Mouse (Mus musculus): ENCODE measurements around the gene Fut2. TPM values are rescaled to one million over a fixed set of nuclear protein-coding genes. Genes with fewer than 3 reads are reported as not detected.

The Fut2 gene
- total and polyA plus RNA-seq, 3 experiments: not detected

GRCm38 (mm10) chr7:45643441-45644178, 22.6 kb downstream of the Fut2 start:
- H3K79me2 ChIP-seq (replicated peaks; ENCODE audit: control insufficient read depth, extremely low read depth, insufficient read depth, poor library complexity, severe bottlenecking): no peaks in the 10 kb centered on the region
- H3K9me3 ChIP-seq (replicated peaks; ENCODE audit: low read length): no peaks in the 10 kb centered on the region
- H3K4me2 ChIP-seq (ENCODE audit: insufficient read depth, low read depth, poor library complexity, severe bottlenecking): peak overlapping the region; percentile 13
- dilution Hi-C loops (cut with MboI; ENCODE audit: extremely low pct_ligation_motif_present, extremely low pct_unique_long_range_greater_than_20kb, low sequenced_read_pairs): no loop called here
- no peak overlapping the region for H3K9ac ChIP-seq (ENCODE audit: insufficient read depth, low read depth)
- DNase-seq (ENCODE audit: extremely low read depth): peak; percentile 87
- TF ChIP-seq PAX5 (IDR thresholded peaks at IDR 0.05; ENCODE audit: low read length) (no peak), NRF1 (IDR thresholded peaks at IDR 0.05; ENCODE audit: low read depth, low read length) (peak; percentile 93), NELFE (IDR thresholded peaks at IDR 0.05; ENCODE audit: low read depth, low read length) (no peak), POLR2AphosphoS2 (IDR thresholded peaks at IDR 0.05; ENCODE audit: low read depth, low read length) (no peak), SMC3 (IDR thresholded peaks at IDR 0.05; ENCODE audit: low read depth, low read length) (no peak), POLR2A (IDR thresholded peaks at IDR 0.05; ENCODE audit: low read depth, low read length) (0 out of 2 replicates have a peak, but pooled peaks have one; percentile 49), ZC3H11A (IDR thresholded peaks at IDR 0.05; ENCODE audit: low read depth, low read length) (no peak), MAFK (IDR thresholded peaks at IDR 0.05; ENCODE audit: insufficient replicate concordance, low read length) (no peak)
- no peak overlapping the region for H3K27ac ChIP-seq (ENCODE audit: insufficient read depth, low read depth)
- H3K4me3 ChIP-seq (replicated peaks in 1 of 3; ENCODE audit: low read depth in 2 of 3, low read length in 2 of 3, poor library complexity in 1 of 3): peak overlapping the region in 2 of 3 experiments; percentile 16 to 35
- H3K4me1 ChIP-seq (ENCODE audit: control insufficient read depth in 1 of 2, insufficient read depth in 2 of 2): peaks cover 33 to 89% of the 10 kb centered on the region in 2 experiments
- no peaks in the 10 kb centered on the region for H3K27me3 ChIP-seq (replicated peaks)
- peaks cover 0 to 4% of the 10 kb centered on the region in 2 experiments for H3K36me3 ChIP-seq (replicated peaks in 1 of 2; ENCODE audit: control insufficient read depth in 1 of 2, insufficient read depth in 1 of 2, low read length in 1 of 2)
- in situ Hi-C loops (cut with MboI; ENCODE audit: low pct_ligation_motif_present, low pct_unique_long_range_greater_than_20kb, low sequenced_read_pairs): no loop called here

GRCm38 (mm10) chr7:45642503-45643255, 23.5 kb downstream of the Fut2 start:
- Histone ChIP-seq H3K36me3 (replicated peaks in 1 of 2; ENCODE audit: control insufficient read depth in 1 of 2, insufficient read depth in 1 of 2, low read length in 1 of 2) (peaks cover 0 to 5% of the 10 kb centered on the region in 2 experiments), H3K9ac (ENCODE audit: insufficient read depth, low read depth) (no peak overlapping the region), H3K9me3 (replicated peaks; ENCODE audit: low read length) (no peaks in the 10 kb centered on the region), H3K4me2 (ENCODE audit: insufficient read depth, low read depth, poor library complexity, severe bottlenecking) (peak overlapping the region; percentile 3; the same call in 1 of the 2 replicates), H3K4me3 (replicated peaks in 1 of 3; ENCODE audit: low read depth in 2 of 3, low read length in 2 of 3, poor library complexity in 1 of 3) (peak overlapping the region in 2 of 3 experiments; percentile 21 to 35), H3K27ac (ENCODE audit: insufficient read depth, low read depth) (no peak overlapping the region), H3K27me3 (replicated peaks) (no peaks in the 10 kb centered on the region), H3K4me1 (ENCODE audit: control insufficient read depth in 1 of 2, insufficient read depth in 2 of 2) (peaks cover 35 to 97% of the 10 kb centered on the region in 2 experiments), H3K79me2 (replicated peaks; ENCODE audit: control insufficient read depth, extremely low read depth, insufficient read depth, poor library complexity, severe bottlenecking) (no peaks in the 10 kb centered on the region)
- in situ Hi-C loops (cut with MboI; ENCODE audit: low pct_ligation_motif_present, low pct_unique_long_range_greater_than_20kb, low sequenced_read_pairs): no loop called here
- TF ChIP-seq ELF1 (IDR thresholded peaks at IDR 0.05; ENCODE audit: low read depth, low read length) (no peak), CHD1 (IDR thresholded peaks at IDR 0.05; ENCODE audit: low read depth, low read length) (no peak), ETS1 (conservative IDR thresholded peaks at IDR 0.05; ENCODE audit: low read depth, low read length) (no peak), MEF2A (IDR thresholded peaks at IDR 0.05; ENCODE audit: borderline replicate concordance, low read depth, low read length) (no peak), ZKSCAN1 (IDR thresholded peaks at IDR 0.05; ENCODE audit: borderline replicate concordance, low read depth, low read length) (no peak), MAFK (IDR thresholded peaks at IDR 0.05; ENCODE audit: insufficient replicate concordance, low read length) (no peak), SMC3 (IDR thresholded peaks at IDR 0.05; ENCODE audit: low read depth, low read length) (no peak), MAX (IDR thresholded peaks at IDR 0.05; ENCODE audit: low read length) (no peak), JUN (IDR thresholded peaks at IDR 0.05; ENCODE audit: insufficient read depth, low read depth, low read length) (no peak), EP300 (IDR thresholded peaks at IDR 0.05; ENCODE audit: low read length) (no peak), NRF1 (IDR thresholded peaks at IDR 0.05; ENCODE audit: low read depth, low read length) (no peak), BHLHE40 (IDR thresholded peaks at IDR 0.05; ENCODE audit: low read depth, low read length) (no peak), SIN3A (IDR thresholded peaks at IDR 0.05; ENCODE audit: low read length) (no peak), UBTF (IDR thresholded peaks at IDR 0.05; ENCODE audit: low read depth, low read length) (no peak), TCF12 (IDR thresholded peaks at IDR 0.05; ENCODE audit: low read depth, low read length) (no peak), PAX5 (IDR thresholded peaks at IDR 0.05; ENCODE audit: low read length) (no peak), ZNF384 (IDR thresholded peaks at IDR 0.05; ENCODE audit: low read depth, low read length) (no peak), MXI1 (IDR thresholded peaks at IDR 0.05; ENCODE audit: low read depth, low read length) (no peak)
- dilution Hi-C loops (cut with MboI; ENCODE audit: extremely low pct_ligation_motif_present, extremely low pct_unique_long_range_greater_than_20kb, low sequenced_read_pairs): no loop called here
- no peak for DNase-seq (ENCODE audit: extremely low read depth)
